Mouse (Mus musculus) erythroblast, embryonic 14.5 days (primary cell): ENCODE data around the gene Supt7l.

Source experiments
- GATA1 ChIP-seq: IDR thresholded peaks from 2 replicates; pipeline ENCODE4 v1.6.1; 2012; ENCODE audit warnings: low read length, inconsistent platforms, mixed read lengths
- TAL1 ChIP-seq: IDR thresholded peaks from 3 replicates; pipeline ENCODE4 v1.6.1; 2012; ENCODE audit warnings: low read length, inconsistent platforms, mixed read lengths

GRCm38 (mm10) chr5:31480536-31480935 lies 47.1 kb downstream of the Supt7l start:
- TF ChIP-seq TAL1 (no peak), GATA1 (no peak)
